Mouse (Mus musculus): Measurements from ENCODE around the gene Mlh3. TPM values are rescaled to one million over a fixed set of nuclear protein-coding genes. Genes with fewer than 3 reads are reported as not detected.

Gene Mlh3
- 3.1 and 5.8 TPM in 2 replicates for polyA plus RNA-seq (2012; rRNA removed; ENCODE audit: low replicate concordance)

GRCm38 (mm10) chr12:85270319-85270718, at the start of gene Mlh3:
Gene Mlh3 (minus strand): TSS chr12:85270599.

GRCm38 (mm10) chr12:85288486-85289156, 18.2 kb upstream of the Mlh3 start, which contains the start of gene Zc2hc1c:
Gene Zc2hc1c (plus strand): TSS chr12:85288591.

DNA sequence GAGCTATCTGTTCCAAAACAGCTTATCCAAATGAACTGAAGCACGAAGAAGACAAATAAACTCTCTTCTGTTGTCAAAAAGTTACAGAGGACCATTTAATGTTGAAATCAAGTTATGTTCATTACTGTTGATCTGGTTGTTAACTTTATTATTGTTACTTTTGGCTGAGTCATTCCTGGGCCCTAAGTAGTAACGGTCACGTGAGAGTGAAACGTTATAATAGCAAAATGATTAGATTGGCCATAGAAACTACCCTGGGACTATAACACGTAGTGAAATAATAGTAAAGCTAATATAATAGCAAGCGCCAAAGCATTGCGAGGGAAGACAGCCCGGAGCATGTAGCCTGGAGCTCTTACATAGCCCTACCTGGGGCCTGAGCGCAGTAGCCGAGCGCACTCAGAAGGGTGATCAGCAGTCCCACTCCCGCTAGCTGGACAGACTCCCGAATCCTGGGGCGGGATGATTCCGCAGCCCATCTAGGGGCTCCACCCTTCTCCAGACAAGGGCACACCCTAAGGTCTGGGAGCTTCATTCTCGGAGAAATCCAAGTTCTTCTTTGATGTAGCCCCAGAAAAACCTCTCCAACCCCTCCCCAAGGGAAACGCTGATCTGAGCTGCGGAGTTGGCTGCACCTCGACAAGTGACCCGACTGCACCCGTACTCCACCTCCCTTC, 17.5 kb upstream of the Mlh3 start, which contains the start of gene Acyp1:
TSS of gene Acyp1 (minus strand) at position 630 of the 677 bp plus-strand sequence.

DNA sequence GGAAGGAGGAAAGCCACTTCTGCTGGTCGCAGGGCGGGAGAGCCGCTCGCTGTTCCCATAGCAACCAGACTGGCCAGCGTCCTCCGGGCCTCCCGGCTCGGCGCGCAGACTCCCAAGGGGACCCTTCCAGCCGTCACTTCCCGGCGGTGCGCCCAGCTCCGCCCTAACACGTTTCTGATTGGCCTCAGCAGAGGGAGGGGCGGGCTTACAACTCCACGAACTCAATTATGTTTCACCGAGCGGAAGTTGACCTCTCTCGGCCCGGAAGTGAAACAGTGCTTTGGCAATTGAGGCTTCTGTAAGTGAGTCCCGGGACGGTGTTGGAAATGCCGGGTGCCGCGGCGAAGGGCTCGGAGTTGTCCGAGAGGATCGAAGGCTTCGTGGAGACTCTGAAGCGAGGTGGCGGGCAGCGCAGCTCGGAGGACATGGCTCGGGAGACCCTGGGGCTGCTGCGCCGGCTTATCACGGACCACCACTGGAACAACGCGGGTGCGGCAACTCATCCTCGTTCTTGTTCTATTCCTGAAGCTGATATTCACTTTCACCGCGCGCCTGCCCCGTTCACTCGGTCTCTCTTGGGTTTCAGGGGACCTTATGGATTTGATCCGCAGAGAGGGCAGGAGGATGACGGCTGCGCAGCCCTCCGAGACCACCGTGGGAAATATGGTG, 51.0 kb downstream of the Mlh3 start, which contains the start of gene Eif2b2:
TSS of gene Eif2b2 (plus strand) at position 246 of the 669 bp plus-strand sequence.

Other genes starting within 250 kb of the Mlh3 start
- gene Prox2, start 159.8 kb downstream of the Mlh3 start, polyA plus RNA-seq (2012; rRNA removed; ENCODE audit: low replicate concordance), result 3.6 and 4.1 TPM in 2 replicates
- 115 and 212 TPM in 2 replicates for gene Dlst, start 159.8 kb downstream of the Mlh3 start, polyA plus RNA-seq (2012; rRNA removed; ENCODE audit: low replicate concordance)
- 2.2 and 2.7 TPM in 2 replicates for gene Rps6kl1, start 119.3 kb downstream of the Mlh3 start, polyA plus RNA-seq (2012; rRNA removed; ENCODE audit: low replicate concordance)
- gene Pgf, start 92.8 kb downstream of the Mlh3 start, polyA plus RNA-seq (2012; rRNA removed; ENCODE audit: low replicate concordance), result 2.6 and 4.5 TPM in 2 replicates
- gene Eif2b2, start 51.1 kb downstream of the Mlh3 start, polyA plus RNA-seq (2012; rRNA removed; ENCODE audit: low replicate concordance), result 92.9 and 109 TPM in 2 replicates
- gene Acyp1, start 17.8 kb upstream of the Mlh3 start, polyA plus RNA-seq (2012; rRNA removed; ENCODE audit: low replicate concordance), result 5.3 and 7.1 TPM in 2 replicates
- gene Zc2hc1c, start 18.0 kb upstream of the Mlh3 start, polyA plus RNA-seq (2012; rRNA removed; ENCODE audit: low replicate concordance), result 0.18 and 0.46 TPM in 2 replicates
- 26.1 and 36.5 TPM in 2 replicates for gene Nek9, start 68.8 kb upstream of the Mlh3 start, polyA plus RNA-seq (2012; rRNA removed; ENCODE audit: low replicate concordance)
- gene Tmed10, start 104.2 kb upstream of the Mlh3 start, polyA plus RNA-seq (2012; rRNA removed; ENCODE audit: low replicate concordance), result 191 and 335 TPM in 2 replicates
- 32.5 and 34.1 TPM in 2 replicates for gene Fos, start 203.3 kb upstream of the Mlh3 start, polyA plus RNA-seq (2012; rRNA removed; ENCODE audit: low replicate concordance)